In the genomic region with DNA sequence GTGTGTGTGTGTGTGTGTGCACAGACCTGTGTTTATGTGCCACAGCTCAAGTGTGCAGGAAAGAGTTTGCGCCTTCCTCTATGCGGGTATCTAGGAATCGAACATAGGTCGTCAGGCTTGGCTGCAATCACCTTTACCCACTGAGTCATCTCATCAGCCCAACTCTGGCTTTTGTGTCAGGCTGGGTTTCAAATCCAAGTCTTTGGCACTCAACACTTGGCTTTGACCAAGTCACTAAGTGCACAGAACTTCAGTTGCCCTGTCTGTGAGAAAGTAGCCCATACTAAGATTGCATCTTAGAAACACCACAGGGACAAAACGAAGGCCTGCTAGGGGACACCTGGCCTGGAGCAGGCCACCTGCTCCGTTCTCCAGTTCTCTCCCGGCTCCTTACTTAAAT, we compare ENCODE assay signal across 25 mouse cellular contexts. TPM values are rescaled to one million over a fixed set of nuclear protein-coding genes. Genes with fewer than 3 reads are reported as not detected.
DNase-seq lines count a peak whose midpoint lies in the region; TF ChIP-seq lines count a peak whose summit lies in the region.
"Had no signal": no experiment of that assay in that cellular context is flagged by ENCODE, and none has a peak within 500 bp of the region (broad histone marks: within the 10 kb centered on the region; RNA-seq: fewer than 3 reads in every experiment).

No protein-coding gene starts in this region.

- TF ChIP-seq EP300 in MEL (IDR thresholded peaks at IDR 0.05; ENCODE audit: low read depth in 1 of 2, low read length in 2 of 2): no peak

- 31% methylated on average over 7 of the region's 7 CpGs for WGBS in spleen, adult 2 months

- H3K4me1 ChIP-seq in spleen, adult 2 months (ENCODE audit: control insufficient read depth, insufficient read depth, insufficient read length): peaks cover 59% of the 10 kb centered on the region
- H3K4me1 ChIP-seq in MEL (ENCODE audit: control insufficient read depth in 1 of 2, insufficient read depth in 2 of 2, low read length in 2 of 2): peaks cover 4 to 37% of the 10 kb centered on the region in 2 experiments
- H3K4me1 ChIP-seq: forebrain, embryonic 13.5 days; heart, embryonic 12.5 days; heart, embryonic 15.5 days; hindbrain, embryonic 13.5 days; intestine, embryonic 15.5 days had no signal

- TF ChIP-seq CTCF in spleen, adult 2 months (IDR thresholded peaks at IDR 0.05; ENCODE audit: extremely low read depth, insufficient read depth, insufficient read length, insufficient replicate concordance): no peak
- TF ChIP-seq CTCF in MEL (IDR thresholded peaks at IDR 0.05 in 2 of 3, conservative IDR thresholded peaks at IDR 0.05 in 1 of 3; ENCODE audit: control insufficient read depth in 1 of 3, insufficient read depth in 1 of 3, low read depth in 2 of 3, low read length in 3 of 3, poor library complexity in 1 of 3, severe bottlenecking in 1 of 3): no peak

- no peaks in the 10 kb centered on the region for H3K27me3 ChIP-seq in spleen, adult 2 months (ENCODE audit: control insufficient read depth, insufficient read depth, low read length)
- peaks cover 9 to 12% of the 10 kb centered on the region in 2 experiments for H3K27me3 ChIP-seq in MEL (ENCODE audit: control insufficient read depth in 1 of 2, insufficient read depth in 2 of 2, low read length in 2 of 2)
- H3K27me3 ChIP-seq: forebrain, embryonic 13.5 days; heart, embryonic 12.5 days; heart, embryonic 15.5 days; hindbrain, embryonic 13.5 days; intestine, embryonic 15.5 days had no signal

- DNase-seq in spleen, adult 2 months (ENCODE audit: low read depth in 1 of 2, low spot score in 2 of 2): no peak
- DNase-seq in spleen, postnatal 4 days (ENCODE audit: low spot score in 2 of 2): no peak
- DNase-seq in thymus, postnatal 4 days: peak; percentile 14
- DNase-seq in thymus, postnatal 10 days (ENCODE audit: low spot score in 2 of 2): no peak
- DNase-seq in MEL (ENCODE audit: low read depth, low spot score): no peak
- DNase-seq in cerebellum, postnatal 36 days: no peak
- no peak for DNase-seq in cerebellum, adult 8-10 months
- DNase-seq: adrenal gland, postnatal 10 days; adrenal gland, postnatal 36 days; cerebellum, adult 11 months; cerebellum, adult 2 months; cerebellum, postnatal 10 days; gastrocnemius, postnatal 10 days; heart, postnatal 10 days; heart, postnatal 36 days had no signal

- no peak for TF ChIP-seq POLR2A in spleen, adult 2 months (IDR thresholded peaks at IDR 0.05; ENCODE audit: low read depth, low read length)
- no peak for TF ChIP-seq POLR2A in MEL (IDR thresholded peaks at IDR 0.05; ENCODE audit: control insufficient read depth in 1 of 2, insufficient read depth in 1 of 2, low read depth in 1 of 2, low read length in 2 of 2, poor library complexity in 1 of 2)

- H3K79me2 ChIP-seq in MEL (ENCODE audit: control insufficient read depth, insufficient read depth, low read length, poor library complexity): no peaks in the 10 kb centered on the region

- H3K9me3 ChIP-seq in MEL (replicated peaks; ENCODE audit: insufficient read depth, low read length): no peaks in the 10 kb centered on the region
- H3K9me3 ChIP-seq: forebrain, embryonic 10.5 days; forebrain, embryonic 13.5 days; heart, embryonic 12.5 days; heart, embryonic 15.5 days; hindbrain, embryonic 10.5 days; hindbrain, embryonic 13.5 days; intestine, embryonic 15.5 days had no signal

- no peak overlapping the region; the same call in 1 of the 2 replicates for H3K9ac ChIP-seq in MEL (ENCODE audit: control insufficient read depth, low read depth, low read length, poor library complexity, severe bottlenecking)
- H3K9ac ChIP-seq: forebrain, embryonic 13.5 days; heart, embryonic 12.5 days; heart, embryonic 15.5 days; hindbrain, embryonic 13.5 days; intestine, embryonic 15.5 days had no signal

- no peak overlapping the region for H3K4me3 ChIP-seq in spleen, adult 2 months (ENCODE audit: extremely low read depth, insufficient read depth, insufficient read length)
- H3K4me3 ChIP-seq in MEL (ENCODE audit: control insufficient read depth in 1 of 2, insufficient read depth in 1 of 2, low read depth in 2 of 2, low read length in 2 of 2): peak overlapping the region in 1 of 2 experiments; percentile 43; a peak in 2 of 4 replicates
- H3K4me3 ChIP-seq: forebrain, embryonic 10.5 days; forebrain, embryonic 13.5 days; heart, embryonic 12.5 days; heart, embryonic 15.5 days; hindbrain, embryonic 10.5 days; hindbrain, embryonic 13.5 days; intestine, embryonic 15.5 days had no signal

- no peak for TF ChIP-seq RAD21 in MEL (IDR thresholded peaks at IDR 0.05; ENCODE audit: low read depth, low read length)

- H3K36me3 ChIP-seq in spleen, adult 2 months (ENCODE audit: control insufficient read depth, insufficient read depth, low read length): 0 out of 2 replicates have a peak, but pooled peaks cover 1% of the 10 kb centered on the region
- peaks cover 0 to 14% of the 10 kb centered on the region in 2 experiments; a peak in 2 of 4 replicates for H3K36me3 ChIP-seq in MEL (ENCODE audit: control insufficient read depth in 1 of 2, insufficient read depth in 2 of 2, low read length in 2 of 2)
- H3K36me3 ChIP-seq: forebrain, embryonic 10.5 days; heart, embryonic 12.5 days; heart, embryonic 15.5 days; hindbrain, embryonic 10.5 days; hindbrain, embryonic 13.5 days; intestine, embryonic 15.5 days had no signal

- peak overlapping the region; percentile 94 for H3K27ac ChIP-seq in spleen, adult 2 months (ENCODE audit: insufficient read depth, low read length)
- no peak overlapping the region for H3K27ac ChIP-seq in MEL (ENCODE audit: control insufficient read depth, low read depth, low read length)
- H3K27ac ChIP-seq: forebrain, embryonic 10.5 days; forebrain, embryonic 13.5 days; heart, embryonic 15.5 days; hindbrain, embryonic 10.5 days; hindbrain, embryonic 13.5 days; intestine, embryonic 15.5 days had no signal

TF ChIP-seq in MEL, 35 proteins besides CTCF, POLR2A, EP300 and RAD21:
- TF ChIP-seq USF1 (IDR thresholded peaks at IDR 0.05; ENCODE audit: low read depth, low read length) (0 out of 2 replicates have a peak, but pooled peaks have one; percentile 14), NRF1 (IDR thresholded peaks at IDR 0.05; ENCODE audit: insufficient read depth, low read depth, low read length, poor library complexity, severe bottlenecking) (no peak)
TF ChIP-seq in MEL: peak in this region for 1.

RNA-seq across cellular contexts. Expression of a gene that starts 12.7 kb away (rescaled TPM):
- 135 and 194 TPM in 2 replicates for polyA plus RNA-seq in spleen, adult 2 months (2012; rRNA removed)
- total RNA-seq in MEL (2012; rRNA removed): 0.04 TPM in 1 of 2 replicates, not detected in the other
- polyA plus RNA-seq in MEL (2012; ENCODE audit: insufficient read depth in 1 of 2, insufficient read length in 2 of 2, low read depth in 1 of 2, low replicate concordance in 2 of 2, missing spikeins in 1 of 2): under 1 TPM in 1 of 2 experiments, not detected in 1; 0.06 TPM
- total RNA-seq: gastrocnemius, adult 18-20 months had no signal
- polyA plus RNA-seq: forebrain, embryonic 13.5 days; forebrain, embryonic 16.5 days; hindbrain, embryonic 13.5 days; hindbrain, embryonic 16.5 days had no signal

Comparison
In these comparisons a context has a peak if more than half of its experiments do, and no peak if none do; other contexts are left out.
1. RNA of a gene that starts 12.7 kb away (polyA plus RNA-seq): 135 to 194 TPM in spleen, adult 2 months; 0.06 TPM in MEL; every median in the first group is over 100 times any median in the second.